Mouse (Mus musculus) limb, embryonic 13.5 days (tissue): Measurements from ENCODE around the gene Hspb7. TPM values are rescaled to one million over a fixed set of nuclear protein-coding genes. Genes with fewer than 3 reads are reported as not detected.
A peak's percentile ranks its signal among the peaks of the same experiment; 100 is the strongest.

ENCODE experiments used
- ATAC-seq: fragments of 200-750 bp; cut with Nextera tagmentation; 2 replicates; pipeline ENCODE4 v1.8.0; 2017; ENCODE audit warnings: low read depth, moderate number of reproducible peaks, moderate TSS enrichment; ENCODE audit not compliant: low FRiP score
- H3K27ac ChIP-seq: fragments of 300-500 bp; sonication (generic); 2 replicates; pipeline ENCODE4 v1.5.1; 2015; ENCODE audit warnings: inconsistent platforms, mild to moderate bottlenecking, moderate library complexity
- H3K27me3 ChIP-seq: fragments of 300-500 bp; sonication (generic); 2 replicates; pipeline ENCODE4 v1.6.1; 2015; ENCODE audit warnings: mild to moderate bottlenecking, inconsistent platforms
- H3K36me3 ChIP-seq: fragments of 300-500 bp; sonication (generic); 2 replicates; pipeline ENCODE4 v1.6.1; 2015; ENCODE audit warnings: inconsistent platforms, mild to moderate bottlenecking, moderate library complexity
- H3K4me1 ChIP-seq: fragments of 300-500 bp; sonication (generic); 2 replicates; pipeline ENCODE4 v1.6.1; 2015; ENCODE audit warnings: inconsistent platforms
- H3K4me2 ChIP-seq: fragments of 300-500 bp; sonication (generic); replicated peaks from 2 replicates; pipeline ENCODE4 v1.6.1; 2015; ENCODE audit warnings: inconsistent platforms, mild to moderate bottlenecking, moderate library complexity
- H3K4me3 ChIP-seq: fragments of 300-500 bp; sonication (generic); 2 replicates; pipeline ENCODE4 v1.5.1; 2015; ENCODE audit warnings: moderate library complexity, mild to moderate bottlenecking, inconsistent platforms
- H3K9ac ChIP-seq: fragments of 300-500 bp; sonication (generic); 2 replicates; pipeline ENCODE4 v1.6.1; 2015; ENCODE audit warnings: mild to moderate bottlenecking, inconsistent platforms
- H3K9me3 ChIP-seq: fragments of 300-500 bp; sonication (generic); 2 replicates; pipeline ENCODE4 v1.6.1; 2016; ENCODE audit warnings: inconsistent platforms
- WGBS: fragments of 180-500 bp; shearing (Covaris S2); methylation state at CpG from one replicate; pipeline ENCODE4 v1.1.7; 2015; 5-methylcytosine and 5-hydroxymethylcytosine counted together
- polyA plus RNA-seq: library from polyadenylated mRNA; unstranded; fragments of >200 nt; fragmentation: Nextera tagmentation; extraction: Ambion mirVana; gene quantifications from 2 replicates; pipeline ENCODE4 v1.2.1, GENCODE M21; 2015

Gene Hspb7
- polyA plus RNA-seq, 1 experiment from 2014 or later = 0.06 TPM

DNA sequence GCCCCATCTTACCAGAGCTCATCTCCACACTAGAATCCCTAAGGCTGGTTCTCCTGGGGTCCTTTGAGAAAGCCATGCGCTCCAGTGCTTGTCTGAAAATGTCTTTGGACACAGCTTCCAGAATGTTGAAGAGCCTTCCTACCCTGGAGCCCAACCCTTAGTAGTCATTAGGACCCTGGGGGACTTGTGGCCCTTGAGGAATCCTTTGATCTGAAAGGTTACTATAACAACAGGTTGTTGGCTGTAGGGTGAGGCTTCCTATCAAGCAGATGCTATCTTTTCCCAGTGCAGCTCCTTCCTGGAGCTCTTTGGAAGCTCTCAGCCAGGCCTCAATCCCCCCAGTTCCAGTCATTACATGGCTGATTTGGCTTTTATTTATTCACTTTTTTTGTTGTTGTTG is 15.4 kb downstream of the Hspb7 start, which contains the start of gene Srarp:
Srarp (minus strand) TSS at position 132 of the 400 bp plus-strand sequence.
- Histone ChIP-seq H3K9me3 (no peaks in the 10 kb centered on the region), H3K4me2 (no peak within 1 kb of the TSS), H3K27ac (no peak within 1 kb of the TSS), H3K4me1 (no peaks in the 10 kb centered on the region), H3K27me3 (no peaks in the 10 kb centered on the region), H3K4me3 (no peak within 1 kb of the TSS), H3K36me3 (no peaks in the 10 kb centered on the region), H3K9ac (no peak within 1 kb of the TSS)
- 62% methylated on average over 1 of the region's 1 CpGs for WGBS
- no peak for ATAC-seq

DNA sequence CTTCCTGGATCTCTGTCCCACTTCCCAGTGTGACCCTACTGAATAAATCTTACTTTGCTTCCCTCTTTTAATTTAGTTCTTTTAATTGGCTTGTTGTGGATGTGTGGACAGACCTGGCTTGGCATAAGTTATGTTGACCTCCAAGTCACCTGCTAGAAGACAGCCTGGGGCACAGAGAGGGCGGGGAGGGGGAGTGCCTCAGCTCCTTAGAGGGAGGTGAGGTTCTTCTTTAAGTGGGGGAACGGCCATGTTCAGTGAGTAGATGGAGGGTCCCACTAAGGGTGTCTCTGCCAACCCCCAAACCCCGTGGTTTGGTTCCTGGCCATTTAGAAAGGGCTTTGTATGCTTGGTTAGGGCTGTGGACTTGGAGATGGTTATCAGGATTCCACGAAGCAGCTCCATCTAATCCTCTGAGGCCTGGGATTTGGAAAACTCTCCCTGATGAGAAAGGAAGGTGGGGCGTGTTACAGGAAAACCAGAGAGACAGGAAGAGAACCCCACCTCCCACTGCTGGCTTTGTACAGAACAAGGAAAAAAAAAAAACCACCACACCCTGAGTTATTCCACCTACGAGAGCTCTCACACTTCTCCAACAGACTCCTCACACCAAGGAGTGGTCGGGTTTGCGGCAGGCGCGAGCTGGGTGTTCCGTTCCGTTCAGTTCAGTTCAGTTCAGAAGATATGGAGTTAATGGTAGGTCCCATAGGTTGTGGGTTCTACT is 18.7 kb downstream of the Hspb7 start:
- WGBS = 81% methylated on average over 12 of the region's 12 CpGs
- Histone ChIP-seq H3K4me3 (no peak overlapping the region), H3K9me3 (no peaks in the 10 kb centered on the region), H3K27me3 (no peaks in the 10 kb centered on the region), H3K4me2 (no peak overlapping the region), H3K36me3 (no peaks in the 10 kb centered on the region), H3K4me1 (peaks cover 5% of the 10 kb centered on the region), H3K9ac (no peak overlapping the region), H3K27ac (no peak overlapping the region)
- ATAC-seq = no peak

DNA sequence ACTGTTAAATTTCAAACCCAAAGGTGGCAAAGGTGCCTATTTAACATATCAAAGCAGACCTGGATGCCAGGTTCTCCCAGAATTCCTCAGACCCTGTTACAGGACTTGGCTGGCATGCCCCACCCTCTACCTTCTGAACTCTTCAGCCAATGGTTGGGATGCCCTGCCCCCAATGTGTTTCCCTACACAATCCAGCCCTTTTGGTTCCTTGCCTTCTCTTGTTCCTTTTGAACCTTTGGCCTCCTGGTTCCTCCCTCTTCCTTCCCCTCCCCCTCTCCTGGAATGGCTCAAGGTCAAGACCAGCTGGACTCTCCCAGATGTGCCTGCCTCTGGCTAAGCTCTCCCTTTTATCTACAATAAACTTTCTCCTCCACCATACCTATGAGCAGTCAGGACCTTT is 20.3 kb downstream of the Hspb7 start:
- ATAC-seq = no peak
- no peaks in the 10 kb centered on the region for H3K9me3 ChIP-seq
- H3K4me3 ChIP-seq = no peak overlapping the region
- no peak overlapping the region for H3K9ac ChIP-seq
- H3K36me3 ChIP-seq = no peaks in the 10 kb centered on the region
- H3K4me1 ChIP-seq = peaks cover 12% of the 10 kb centered on the region
- H3K4me2 ChIP-seq = no peak overlapping the region
- no peaks in the 10 kb centered on the region for H3K27me3 ChIP-seq
- no peak overlapping the region for H3K27ac ChIP-seq

DNA sequence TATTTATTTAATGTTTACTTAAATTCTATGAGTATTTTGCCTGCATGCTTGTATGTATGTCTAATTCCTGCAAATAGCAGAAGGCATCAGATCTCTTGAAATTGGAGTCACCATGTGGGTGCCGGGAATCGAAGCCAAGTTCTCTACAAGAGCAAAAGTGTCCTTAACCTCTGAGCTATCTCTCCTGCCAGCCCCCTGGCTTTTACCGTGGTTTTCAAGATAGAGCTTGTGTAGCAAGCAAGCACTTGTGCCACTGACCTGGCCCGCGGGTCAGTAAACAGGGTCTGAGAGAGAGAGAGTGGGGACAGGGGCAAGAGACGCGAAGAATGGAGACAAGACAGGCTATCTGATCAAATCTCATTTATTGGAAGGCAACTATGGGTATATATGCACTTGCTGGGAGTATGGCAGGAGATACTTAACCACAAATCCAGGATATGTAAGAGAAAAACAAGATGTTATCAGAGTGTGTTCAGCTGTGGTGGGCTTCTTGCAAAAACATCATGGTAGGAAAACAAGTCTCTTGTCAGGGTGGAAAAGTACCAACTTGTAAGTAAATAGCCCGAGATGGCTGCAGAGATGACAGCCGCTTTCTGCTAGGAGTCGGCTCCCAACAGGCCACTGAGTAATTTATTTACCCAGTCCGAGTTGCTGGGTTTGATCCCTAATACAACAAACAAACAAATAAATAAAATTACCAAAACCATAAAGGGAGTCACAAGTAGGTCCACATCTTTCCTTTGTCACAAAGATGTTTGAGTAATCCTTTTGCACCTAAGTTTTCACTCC is 23.3 kb downstream of the Hspb7 start:
- Histone ChIP-seq H3K4me2 (peak overlapping the region; percentile 81), H3K27me3 (no peaks in the 10 kb centered on the region), H3K4me3 (peak overlapping the region; percentile 95), H3K27ac (no peak overlapping the region), H3K9ac (peak overlapping the region; percentile 95), H3K9me3 (no peaks in the 10 kb centered on the region), H3K36me3 (peaks cover 26% of the 10 kb centered on the region), H3K4me1 (peaks cover 18% of the 10 kb centered on the region)
- 50% methylated on average over 11 of the region's 11 CpGs for WGBS
- no peak for ATAC-seq

DNA sequence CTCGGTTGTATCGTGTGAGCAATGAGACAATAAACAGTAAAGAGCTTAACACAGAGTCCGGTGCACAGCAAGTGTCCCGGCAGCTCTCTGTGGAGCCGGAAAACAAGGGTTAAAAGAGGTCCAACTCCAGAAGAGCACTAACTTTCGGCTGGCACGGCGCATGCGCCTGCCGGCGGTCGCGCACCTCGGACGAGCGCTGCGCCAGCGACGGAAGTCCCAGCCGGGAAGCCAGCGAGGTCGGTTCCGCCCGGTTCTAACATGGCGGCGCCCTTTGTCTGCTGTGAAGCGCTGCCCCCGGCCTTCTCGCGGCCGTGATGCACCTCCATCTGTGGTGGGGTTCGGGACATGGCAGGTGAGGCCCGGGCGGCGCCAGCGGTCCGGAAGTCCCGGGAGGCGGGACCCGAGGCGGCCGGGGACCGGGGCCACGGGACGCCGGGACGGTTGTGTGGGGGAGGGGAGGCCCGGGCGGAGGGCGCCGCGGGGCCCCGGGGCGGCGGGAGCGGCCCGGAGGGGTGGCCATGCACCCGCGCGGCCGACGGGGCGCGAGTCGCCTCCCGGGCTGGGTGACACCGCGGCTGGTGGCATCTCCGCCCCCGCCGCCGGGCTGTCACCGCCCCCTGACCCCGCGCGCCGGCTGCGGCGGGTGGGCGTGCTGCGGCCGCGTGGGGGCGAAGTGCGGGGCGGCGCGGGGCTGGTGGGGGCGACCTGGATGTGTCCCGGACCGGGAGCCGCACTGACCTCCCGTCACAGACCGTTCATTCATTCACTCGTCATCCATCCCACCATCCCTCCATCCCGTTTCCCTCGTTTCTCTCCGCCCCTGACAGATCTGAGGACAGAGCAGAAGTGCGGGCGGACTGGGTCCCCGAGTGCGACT is 24.1 kb downstream of the Hspb7 start, which contains the start of gene Zbtb17:
Zbtb17 (plus strand) TSS at position 204 of the 877 bp plus-strand sequence.
- Histone ChIP-seq H3K9ac (peak within 1 kb of the TSS; percentile 95), H3K4me1 (peaks cover 18% of the 10 kb centered on the region), H3K9me3 (no peaks in the 10 kb centered on the region), H3K27me3 (no peaks in the 10 kb centered on the region), H3K4me3 (peak within 1 kb of the TSS; percentile 95), H3K4me2 (peak within 1 kb of the TSS; percentile 81), H3K27ac (peak within 1 kb of the TSS; percentile 69; the same call in 1 of the 2 replicates), H3K36me3 (peaks cover 35% of the 10 kb centered on the region)
- ATAC-seq = peak; percentile 87
- WGBS = under 1% methylated on average over 85 of the region's 102 CpGs

DNA sequence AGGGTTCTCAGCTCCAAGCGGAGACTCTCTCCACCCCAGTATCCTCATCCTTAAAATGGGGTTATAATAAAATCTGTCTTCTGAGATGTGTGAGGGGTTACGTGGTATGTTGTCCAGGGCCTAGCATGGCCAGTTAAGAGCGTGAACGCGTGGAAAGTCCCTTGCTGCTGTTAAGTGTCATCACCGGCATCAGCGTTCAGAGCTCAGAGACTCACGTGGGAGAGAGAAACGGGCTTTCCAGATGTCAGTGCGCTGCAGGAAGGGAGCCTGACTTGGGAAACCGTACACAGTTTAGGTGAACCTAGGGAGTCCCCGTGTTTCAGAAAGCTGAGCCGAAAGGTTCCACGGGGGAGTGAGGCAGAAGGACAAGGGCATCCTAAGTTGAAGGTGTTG is 24.7 kb downstream of the Hspb7 start:
- peak overlapping the region; percentile 69; the same call in 1 of the 2 replicates for H3K27ac ChIP-seq
- peak overlapping the region; percentile 81 for H3K4me2 ChIP-seq
- peak overlapping the region; percentile 95 for H3K4me3 ChIP-seq
- ATAC-seq = no peak
- no peaks in the 10 kb centered on the region for H3K27me3 ChIP-seq
- H3K9me3 ChIP-seq = no peaks in the 10 kb centered on the region
- H3K36me3 ChIP-seq = peaks cover 41% of the 10 kb centered on the region
- peak overlapping the region; percentile 95 for H3K9ac ChIP-seq
- peaks cover 18% of the 10 kb centered on the region for H3K4me1 ChIP-seq
- WGBS = 13% methylated on average over 14 of the region's 14 CpGs

DNA sequence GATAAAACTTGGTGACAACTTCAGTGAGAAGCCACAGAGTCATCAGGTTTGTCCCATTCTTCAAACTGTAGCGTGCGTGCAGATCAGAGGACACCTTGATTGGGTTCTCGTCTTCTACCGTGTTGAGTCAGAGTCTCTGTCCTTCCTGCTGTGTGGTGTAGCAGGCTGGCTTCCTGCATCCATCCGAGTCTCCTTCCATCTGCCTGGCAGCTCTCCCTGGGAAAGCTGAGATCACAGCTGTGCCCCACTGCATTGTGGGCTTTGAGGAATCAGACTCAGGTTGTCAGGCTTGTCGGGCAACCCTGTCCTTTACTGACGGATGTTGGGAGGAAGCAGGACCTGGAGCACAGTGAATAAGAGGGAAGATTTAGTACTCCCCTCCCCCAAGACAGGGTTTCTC is 25.6 kb downstream of the Hspb7 start:
- Histone ChIP-seq H3K4me2 (peak overlapping the region; percentile 81), H3K9ac (no peak overlapping the region), H3K36me3 (peaks cover 42% of the 10 kb centered on the region), H3K27me3 (no peaks in the 10 kb centered on the region), H3K27ac (no peak overlapping the region), H3K9me3 (no peaks in the 10 kb centered on the region), H3K4me1 (peaks cover 18% of the 10 kb centered on the region), H3K4me3 (peak overlapping the region; percentile 95)
- WGBS = 75% methylated on average over 7 of the region's 7 CpGs
- ATAC-seq = no peak

DNA sequence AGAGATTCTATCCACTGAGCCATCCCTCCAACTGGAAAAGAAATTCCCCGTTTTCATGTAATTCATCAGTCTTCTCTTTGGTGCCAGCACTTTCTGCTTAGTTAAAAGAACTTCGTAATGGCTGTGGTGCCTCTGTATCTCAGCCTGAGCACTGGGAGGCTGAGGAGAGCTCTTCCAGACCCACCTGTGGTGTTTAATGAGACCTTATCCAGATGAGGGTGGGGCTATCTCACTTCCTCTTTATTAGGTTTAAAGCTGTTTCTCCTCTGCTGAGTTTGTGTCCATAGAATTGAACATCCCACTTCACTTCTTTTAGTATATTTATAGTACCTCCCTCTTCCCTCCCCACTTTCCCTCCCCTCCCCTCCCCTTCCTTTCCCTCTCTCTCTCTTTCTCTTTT is 30.7 kb downstream of the Hspb7 start:
- Histone ChIP-seq H3K4me1 (peaks cover 15% of the 10 kb centered on the region), H3K4me2 (no peak overlapping the region), H3K4me3 (no peak overlapping the region), H3K36me3 (peaks cover 71% of the 10 kb centered on the region), H3K9ac (no peak overlapping the region), H3K27ac (no peak overlapping the region), H3K9me3 (no peaks in the 10 kb centered on the region), H3K27me3 (no peaks in the 10 kb centered on the region)
- ATAC-seq = no peak
- 86% methylated on average over 2 of the region's 2 CpGs for WGBS

DNA sequence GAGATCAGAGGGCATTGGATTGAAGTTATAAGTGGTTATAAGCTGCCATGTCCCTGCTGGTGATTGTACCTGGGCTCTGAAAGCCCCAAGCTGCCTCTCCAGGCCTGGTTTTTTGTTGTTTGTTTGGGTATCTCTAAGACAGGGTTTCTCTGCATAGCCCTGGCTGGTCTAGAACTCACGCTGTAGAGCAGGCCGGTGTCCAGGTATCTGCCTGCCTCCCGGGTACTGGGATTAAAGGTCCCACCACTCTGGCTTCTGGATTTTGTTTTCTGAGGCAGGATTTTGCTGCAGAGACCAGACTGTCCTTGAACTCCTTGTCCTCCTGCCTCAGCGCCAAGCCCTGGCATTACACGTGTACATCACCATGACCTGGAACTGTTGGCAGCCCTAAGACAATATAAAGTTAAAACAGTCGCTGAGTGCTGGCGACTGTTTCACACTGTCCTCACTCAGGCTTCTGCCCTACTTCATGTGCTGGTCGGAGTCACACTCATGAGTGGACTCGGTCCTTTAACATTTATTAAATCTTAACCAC is 31.4 kb downstream of the Hspb7 start:
- Histone ChIP-seq H3K4me1 (peaks cover 13% of the 10 kb centered on the region; the same call in 1 of the 2 replicates), H3K27me3 (no peaks in the 10 kb centered on the region), H3K9ac (no peak overlapping the region), H3K27ac (no peak overlapping the region), H3K9me3 (no peaks in the 10 kb centered on the region), H3K36me3 (peaks cover 68% of the 10 kb centered on the region), H3K4me2 (no peak overlapping the region), H3K4me3 (no peak overlapping the region)
- no peak for ATAC-seq
- WGBS = 93% methylated on average over 9 of the region's 9 CpGs

DNA sequence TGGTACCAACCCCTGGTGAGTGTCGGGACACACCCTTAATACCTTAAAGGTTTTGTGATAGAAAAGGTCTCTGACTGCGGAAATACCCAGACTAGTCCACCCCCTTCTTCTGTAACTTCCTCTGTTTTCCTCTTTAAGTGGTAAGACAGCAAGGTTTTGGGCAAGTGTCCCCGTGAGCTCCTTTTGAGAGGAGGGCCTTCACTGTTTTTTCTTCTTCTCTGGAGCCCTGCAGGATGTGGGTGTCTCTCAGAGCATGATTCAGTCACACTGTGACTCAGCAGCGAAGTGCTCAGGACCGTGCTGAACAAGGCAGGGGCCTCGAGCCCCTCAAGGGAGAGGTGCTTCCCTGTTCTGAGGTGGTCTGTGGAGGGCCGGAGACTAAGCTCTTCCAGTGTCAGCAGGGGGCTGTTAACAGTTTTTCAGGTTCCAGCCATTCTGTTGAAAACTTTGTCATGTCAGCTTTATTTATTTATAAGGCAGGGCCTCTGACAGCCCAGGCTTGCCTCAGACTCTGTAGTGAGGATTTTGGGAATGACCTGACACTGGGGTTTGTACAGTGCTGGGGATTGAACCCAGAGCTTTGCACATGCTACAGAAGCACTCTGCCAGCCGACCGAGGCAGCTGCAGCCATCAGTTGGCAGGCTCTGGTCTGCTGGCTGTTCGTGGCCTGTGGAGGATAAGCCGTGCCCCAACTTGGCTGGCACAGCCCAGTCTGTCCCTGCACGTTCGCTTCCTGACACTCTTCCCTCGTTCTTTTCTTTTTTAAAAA is 34.2 kb downstream of the Hspb7 start:
- WGBS = 82% methylated on average over 14 of the region's 14 CpGs
- Histone ChIP-seq H3K4me2 (no peak overlapping the region), H3K4me1 (peaks cover 29% of the 10 kb centered on the region), H3K9me3 (no peaks in the 10 kb centered on the region), H3K27ac (no peak overlapping the region; the same call in 1 of the 2 replicates), H3K9ac (no peak overlapping the region), H3K36me3 (peaks cover 44% of the 10 kb centered on the region), H3K4me3 (no peak overlapping the region), H3K27me3 (no peaks in the 10 kb centered on the region)
- ATAC-seq = no peak

DNA sequence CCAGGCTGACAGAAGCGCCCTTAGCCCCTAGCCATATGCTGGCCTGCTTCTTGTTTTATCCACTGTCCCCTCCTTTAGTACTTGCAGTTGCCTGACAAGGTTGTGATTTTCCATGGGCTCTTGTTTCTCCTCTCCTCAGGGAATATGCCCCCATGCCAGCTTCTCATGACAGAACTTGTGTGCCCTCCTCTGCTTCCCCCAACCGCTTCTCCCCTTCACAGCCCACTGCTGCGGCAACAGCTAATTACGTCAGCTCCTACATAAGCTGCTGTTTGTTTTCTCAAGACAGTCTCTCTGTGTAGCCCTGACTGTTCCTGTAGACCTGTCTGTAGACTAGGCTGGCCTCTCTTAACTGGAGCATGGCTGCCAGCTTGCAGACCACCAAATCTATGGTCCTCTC is 34.9 kb downstream of the Hspb7 start:
- Histone ChIP-seq H3K9me3 (no peaks in the 10 kb centered on the region), H3K9ac (no peak overlapping the region), H3K27me3 (no peaks in the 10 kb centered on the region), H3K27ac (no peak overlapping the region), H3K36me3 (peaks cover 44% of the 10 kb centered on the region), H3K4me1 (peaks cover 29% of the 10 kb centered on the region), H3K4me3 (no peak overlapping the region), H3K4me2 (no peak overlapping the region)
- 69% methylated on average over 4 of the region's 4 CpGs for WGBS
- ATAC-seq = no peak
